Mouse (Mus musculus) naive thymus-derived CD4-positive, alpha-beta T cell, adult 2 months (primary cell): ENCODE measurements at regions not wholly inside any gene's neighbourhood (a gene's known extent, or its start where the extent isn't known, plus 50 kb on each side); places are given as distances from the start of the nearest gene placed in this dataset.
"Not testable (repeated sequence)": the region's sequence is repeated elsewhere in the genome, so short reads cannot be mapped to it uniquely, and the experiment has no call there.

Experiments used
- DNase-seq: peaks from one replicate; pipeline ENCODE4 v3.0.0-alpha.2; 2011; ENCODE audit warnings: low read depth

DNA sequence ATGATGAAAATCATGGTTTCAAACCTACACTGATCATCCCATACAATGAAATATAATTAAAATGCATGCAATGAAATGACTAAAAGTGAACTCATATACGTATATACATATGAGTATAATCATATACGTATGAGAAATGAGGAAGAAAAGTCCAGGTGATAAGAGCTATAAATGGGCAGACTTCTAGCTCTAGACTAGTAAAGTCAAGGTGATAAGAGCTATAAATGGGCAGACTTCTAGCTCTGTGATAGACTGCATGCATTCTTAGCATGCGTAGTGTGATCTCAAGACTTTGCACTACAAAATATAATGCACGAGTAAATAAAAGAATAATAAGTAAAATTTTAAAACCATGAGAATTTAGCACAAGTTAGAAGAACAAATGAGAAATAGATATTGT, 606.2 kb upstream of the Gpc5 start:
- no peak for DNase-seq

DNA sequence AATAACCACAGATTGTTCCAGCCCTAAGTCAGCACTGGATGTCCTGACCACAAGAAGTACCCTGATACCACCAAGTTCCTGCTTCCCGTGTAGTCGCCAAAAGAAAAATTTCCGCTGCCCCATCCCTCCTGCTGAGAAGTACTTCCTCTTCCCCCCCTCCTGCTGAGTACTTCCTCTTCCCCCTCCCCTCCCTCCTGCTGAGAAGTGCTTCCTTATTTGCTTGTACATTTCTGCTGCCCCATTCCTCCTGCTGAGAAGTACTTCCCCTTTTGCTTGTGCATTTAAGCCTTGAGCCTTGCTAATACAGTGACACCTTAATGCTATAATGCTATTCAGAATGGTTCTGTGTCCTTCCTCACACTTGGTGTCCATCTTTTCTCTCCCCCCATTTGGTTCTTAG, 598.6 kb upstream of the Gpc5 start:
- not testable (repeated sequence) for DNase-seq

DNA sequence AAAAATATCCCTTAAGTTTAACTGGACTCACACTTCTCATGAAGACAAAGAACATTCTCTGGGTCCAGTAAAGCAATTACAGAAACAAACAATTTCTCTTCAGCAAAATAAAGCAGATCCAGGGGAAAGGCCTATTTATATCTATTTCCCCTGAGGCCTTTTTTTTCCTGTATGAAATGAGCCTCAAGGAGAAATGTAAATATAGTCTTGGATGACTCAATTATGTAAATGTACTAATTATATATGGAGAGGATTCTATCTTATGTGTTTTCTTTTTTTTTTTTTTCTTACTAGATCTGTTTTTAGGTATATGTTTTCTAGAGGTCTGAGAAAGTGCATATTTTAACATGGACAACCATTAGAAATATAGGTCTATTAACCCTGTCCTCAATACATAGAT, 587.0 kb upstream of the Gpc5 start:
- no peak for DNase-seq

DNA sequence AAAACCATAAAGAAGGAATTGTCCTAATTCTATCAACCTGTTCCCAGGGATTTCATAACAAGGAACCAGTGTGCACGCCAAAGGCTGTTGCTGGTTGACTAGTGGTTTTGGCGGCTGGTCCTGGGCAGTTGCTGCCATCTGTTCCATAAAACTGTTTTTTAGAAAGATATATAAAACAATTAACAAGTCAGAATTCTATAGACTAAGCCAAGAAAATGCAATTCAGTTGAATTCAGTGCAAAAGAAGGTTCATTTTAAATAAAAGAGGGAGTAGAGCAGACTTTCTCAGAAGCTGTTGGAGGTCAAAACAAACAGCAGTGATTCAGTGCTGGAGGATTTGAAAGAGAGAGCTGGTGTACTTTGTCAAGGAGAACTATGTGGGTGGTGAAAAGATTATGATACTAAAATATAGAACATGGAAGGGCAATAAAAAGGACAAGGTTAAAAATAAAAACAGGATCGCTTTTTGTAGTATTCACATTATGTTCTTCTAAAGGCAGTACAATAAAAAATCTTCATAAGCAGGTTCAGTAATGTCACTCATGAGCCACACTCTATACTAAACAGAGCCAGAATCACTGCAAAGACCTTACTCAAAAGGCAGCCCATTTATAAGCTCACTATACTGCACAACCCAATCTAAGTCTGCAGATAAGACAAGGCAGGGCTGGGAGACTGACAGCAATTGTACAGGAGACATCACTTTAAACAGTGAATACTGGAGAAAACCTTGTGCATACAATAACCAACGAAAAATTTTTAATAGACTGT, 543.9 kb upstream of the Gpc5 start:
- DNase-seq, result no peak

DNA sequence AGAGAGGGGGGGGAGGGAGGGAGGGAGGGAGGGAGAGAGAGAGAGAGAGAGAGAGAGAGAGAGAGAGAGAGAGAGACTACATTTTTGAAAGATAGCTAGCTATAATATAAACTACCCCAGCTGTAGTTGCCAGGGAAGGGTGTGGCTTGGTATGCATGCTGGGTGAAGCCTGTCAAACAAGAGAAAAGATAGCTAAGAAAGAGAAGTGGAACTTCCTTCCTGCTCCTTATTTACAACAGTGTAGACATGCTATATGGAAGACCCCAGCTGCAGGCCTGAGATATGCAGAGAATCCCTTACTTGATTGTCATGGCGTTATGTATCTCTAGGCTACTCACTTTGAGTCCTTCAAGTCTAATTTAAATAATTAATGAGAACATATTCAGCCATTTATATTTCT, 542.9 kb upstream of the Gpc5 start:
- DNase-seq, result no peak

DNA sequence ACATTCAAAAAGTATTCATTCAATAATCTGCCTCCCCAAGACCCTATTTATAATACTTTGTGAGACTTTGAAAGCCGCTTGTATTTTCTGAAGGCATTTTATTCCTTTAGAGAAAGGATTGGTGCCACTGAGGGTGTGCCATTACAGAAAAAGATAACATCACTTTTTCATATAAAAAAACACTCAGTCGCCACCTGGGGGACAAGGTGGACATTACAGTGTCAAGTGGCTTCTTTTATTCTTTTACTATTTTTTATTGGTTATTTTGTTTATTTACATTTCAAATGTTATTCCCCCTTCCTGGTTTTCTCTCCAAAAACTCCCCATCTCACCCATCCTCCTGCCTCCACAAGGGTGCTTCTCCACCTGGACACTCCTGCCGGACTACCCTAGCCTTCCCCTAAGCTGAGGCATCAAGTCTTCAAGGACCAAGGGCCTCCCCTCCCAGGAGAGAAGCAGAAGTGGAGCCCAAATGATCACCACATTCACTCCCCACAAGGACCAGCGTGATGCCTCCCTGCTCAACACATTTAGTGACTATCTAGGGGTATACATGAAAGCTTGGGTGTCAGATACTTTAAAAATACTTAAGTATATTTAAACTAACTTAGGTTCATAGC, 525.5 kb upstream of the Gpc5 start:
- no peak for DNase-seq

DNA sequence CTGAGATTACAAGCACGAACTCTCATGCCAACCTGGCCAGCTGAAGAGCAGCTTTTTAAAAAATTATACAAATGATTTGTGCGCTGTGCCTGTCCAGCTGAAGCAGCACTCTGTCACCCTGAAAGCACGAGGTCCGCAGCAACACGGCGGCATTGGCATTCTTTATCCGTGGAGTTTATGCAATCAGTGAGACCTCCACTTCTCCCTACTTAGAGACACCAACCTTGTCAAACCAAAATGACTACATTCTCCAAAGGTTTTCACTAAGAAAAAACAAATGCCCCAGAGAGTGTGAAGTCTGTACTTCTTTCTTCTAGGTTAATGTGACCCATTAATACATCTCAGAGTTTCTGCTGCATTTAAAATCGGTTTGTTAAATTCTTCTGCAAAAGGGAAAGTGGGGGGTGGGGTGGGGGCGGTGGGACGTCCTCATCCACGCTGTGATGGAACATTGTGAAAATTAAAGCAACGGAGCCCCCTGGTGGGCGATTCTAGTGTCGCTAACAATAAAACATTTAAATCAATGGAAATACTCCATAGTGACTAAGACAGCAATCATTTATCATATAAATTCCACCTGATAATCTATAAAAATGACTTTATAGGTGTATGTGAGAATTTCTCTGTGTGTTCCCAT, 524.2 kb upstream of the Gpc5 start:
- DNase-seq, result no peak

DNA sequence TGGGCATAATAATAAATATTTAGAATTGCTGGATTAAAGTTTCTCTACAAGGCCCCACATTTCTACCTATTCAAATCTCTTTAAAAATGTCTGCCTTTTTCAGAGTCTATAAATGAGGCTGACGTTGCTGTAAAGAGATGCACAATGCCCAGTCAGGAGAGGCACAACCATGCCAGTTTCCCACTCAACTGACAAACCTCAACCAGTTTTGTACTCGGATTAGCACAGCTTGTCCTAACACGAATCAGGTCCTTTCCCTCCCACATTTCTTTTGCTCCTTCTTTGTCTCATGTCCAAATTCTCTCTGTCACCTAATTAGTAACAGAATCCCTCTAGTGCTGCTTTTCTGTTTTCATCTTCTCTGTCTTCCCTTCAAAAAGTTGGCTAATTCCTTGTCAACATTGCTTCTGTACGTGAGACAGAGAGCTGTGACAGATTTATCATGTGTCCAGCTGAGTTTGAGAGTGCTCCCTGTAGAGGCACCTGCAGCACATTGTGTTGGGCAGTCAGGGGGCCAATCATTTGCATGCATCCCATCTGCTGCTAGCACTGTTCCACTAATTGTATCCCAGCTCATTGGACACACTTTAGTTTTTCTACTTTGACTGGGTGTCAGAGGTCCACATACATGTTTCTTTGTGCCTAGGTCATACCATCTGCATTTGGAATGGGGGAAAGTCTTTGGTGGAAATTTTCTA, 504.5 kb upstream of the Gpc5 start:
- DNase-seq, result no peak

DNA sequence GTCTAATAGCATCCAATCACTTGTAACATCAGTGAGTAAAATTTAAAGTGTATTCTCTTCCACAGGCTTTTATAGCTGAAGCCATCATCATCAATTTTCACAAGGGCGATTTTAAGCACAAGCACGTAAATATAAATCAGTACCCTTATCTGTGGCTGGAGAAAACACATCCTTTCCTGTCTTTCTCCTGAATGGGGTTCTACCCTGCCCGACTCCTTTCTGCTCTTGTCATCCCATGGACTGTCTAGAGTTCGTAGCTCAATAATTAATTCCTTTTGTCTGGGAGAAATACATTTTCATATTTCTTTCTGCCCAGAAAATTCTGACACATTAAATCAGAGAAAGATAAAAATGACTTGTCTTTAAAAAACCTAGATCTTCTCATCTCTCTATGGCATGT, 482.7 kb upstream of the Gpc5 start:
- DNase-seq, result no peak

DNA sequence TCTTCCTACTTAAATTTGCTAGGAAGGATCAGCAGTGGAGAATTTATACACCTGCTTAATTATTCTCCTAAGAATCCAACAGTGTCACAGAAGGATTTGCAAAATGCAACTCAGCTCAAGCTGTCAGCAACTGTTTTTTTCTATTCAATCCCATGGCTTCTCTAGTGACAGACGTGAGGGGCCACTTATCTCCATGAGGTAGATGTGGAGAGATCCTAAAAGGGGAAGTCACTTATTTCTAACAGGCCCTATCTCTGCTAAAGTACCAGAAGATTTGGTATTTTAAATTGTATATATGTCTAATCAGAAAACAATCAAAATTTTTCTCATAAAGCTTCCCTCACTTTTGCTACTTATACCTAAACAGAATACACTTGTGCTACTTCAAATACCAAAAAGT, 479.6 kb upstream of the Gpc5 start:
- no peak for DNase-seq

DNA sequence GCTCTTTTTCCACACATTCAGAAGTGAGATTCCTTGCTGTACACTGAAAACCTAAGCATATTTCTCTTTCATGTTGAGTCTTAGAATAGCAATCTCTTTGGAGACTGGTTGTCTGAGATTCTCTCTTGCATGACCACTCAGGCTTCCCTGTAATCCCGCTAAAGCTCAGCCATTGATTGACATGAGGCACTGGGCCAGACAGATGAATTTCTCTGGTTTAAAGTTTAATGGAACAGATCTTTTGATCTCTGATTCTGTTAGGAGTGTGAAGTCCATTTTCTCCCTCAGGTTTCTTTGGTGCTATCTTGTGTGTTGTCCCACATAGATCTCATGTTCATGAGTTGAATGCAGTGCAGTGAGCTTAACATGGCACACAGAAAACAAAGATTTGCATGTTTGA, 435.4 kb upstream of the Gpc5 start:
- no peak for DNase-seq

DNA sequence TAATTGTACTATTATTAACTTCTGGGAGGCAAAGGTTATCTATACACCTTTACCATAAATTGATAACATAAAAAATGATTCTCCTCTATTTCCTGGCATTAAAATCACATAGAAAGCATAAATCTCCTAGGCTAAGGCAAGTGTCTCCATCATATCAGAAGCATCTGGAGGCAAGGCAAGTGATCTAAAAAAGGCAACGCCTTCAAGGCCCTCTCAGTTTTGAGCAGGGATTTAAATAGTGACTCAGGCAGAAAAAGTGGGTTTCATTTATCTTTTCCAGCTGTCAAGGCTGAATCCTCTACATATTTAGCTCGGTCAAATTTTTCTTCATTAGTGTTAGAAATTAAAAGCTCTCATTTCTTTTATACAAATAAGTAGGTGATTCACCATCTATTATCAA, 430.0 kb upstream of the Gpc5 start:
- no peak for DNase-seq

DNA sequence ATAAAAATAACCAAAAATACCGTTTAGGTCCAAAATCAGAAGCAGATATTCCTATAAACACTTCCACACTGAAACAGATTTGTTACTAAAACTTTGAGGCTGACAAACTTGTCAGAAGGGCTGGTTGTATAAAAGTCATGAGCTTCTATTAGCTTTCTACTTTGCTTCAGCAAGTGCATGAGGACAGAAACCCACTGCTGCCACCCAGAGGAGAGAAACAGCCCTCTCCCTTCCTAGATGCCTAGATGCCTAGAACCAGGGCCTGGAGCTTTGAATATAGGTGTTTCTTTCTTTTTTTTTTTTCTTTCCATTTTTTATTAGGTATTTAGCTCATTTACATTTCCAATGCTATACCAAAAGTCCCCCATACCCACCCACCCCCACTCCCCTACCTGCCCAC, 406.9 kb upstream of the Gpc5 start:
- DNase-seq, result no peak

DNA sequence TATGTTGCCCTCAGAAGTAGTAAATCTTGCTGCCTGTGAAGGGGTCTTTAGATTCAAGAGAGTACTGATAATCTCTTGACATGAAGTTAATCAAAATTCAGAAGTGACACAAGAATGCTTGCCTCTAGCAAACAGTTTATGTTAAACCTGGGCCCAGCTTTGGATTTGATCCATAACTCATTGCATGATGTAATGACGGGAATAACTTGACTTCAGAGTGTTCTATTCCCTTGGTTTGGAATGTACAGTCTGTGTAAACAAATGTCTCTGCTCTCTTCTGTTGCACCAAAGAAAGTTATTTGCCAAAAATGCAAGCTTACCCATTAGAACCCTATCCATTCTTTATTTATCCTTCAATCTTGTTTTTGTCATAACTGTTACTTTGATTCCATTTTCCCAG, 397.1 kb upstream of the Gpc5 start:
- DNase-seq, result no peak

DNA sequence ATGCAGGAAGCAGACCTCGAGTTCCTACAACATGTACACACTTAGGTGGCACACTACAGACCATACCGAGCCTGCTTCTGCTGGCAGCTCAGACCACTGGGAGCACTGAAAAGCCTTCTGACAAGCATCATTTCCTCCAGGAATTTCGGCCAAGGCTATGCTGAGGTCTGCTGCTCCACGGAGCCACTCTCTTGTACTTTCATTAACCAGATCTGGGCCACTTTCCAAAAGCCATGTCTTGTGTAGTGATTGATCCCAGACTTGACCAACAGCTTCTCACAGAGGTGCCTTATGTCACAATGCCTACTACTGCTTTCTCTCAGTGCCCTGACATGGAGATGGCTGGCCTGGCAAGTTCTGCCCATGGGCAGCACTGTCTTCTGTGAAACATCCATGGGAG, 394.5 kb upstream of the Gpc5 start:
- no peak for DNase-seq

DNA sequence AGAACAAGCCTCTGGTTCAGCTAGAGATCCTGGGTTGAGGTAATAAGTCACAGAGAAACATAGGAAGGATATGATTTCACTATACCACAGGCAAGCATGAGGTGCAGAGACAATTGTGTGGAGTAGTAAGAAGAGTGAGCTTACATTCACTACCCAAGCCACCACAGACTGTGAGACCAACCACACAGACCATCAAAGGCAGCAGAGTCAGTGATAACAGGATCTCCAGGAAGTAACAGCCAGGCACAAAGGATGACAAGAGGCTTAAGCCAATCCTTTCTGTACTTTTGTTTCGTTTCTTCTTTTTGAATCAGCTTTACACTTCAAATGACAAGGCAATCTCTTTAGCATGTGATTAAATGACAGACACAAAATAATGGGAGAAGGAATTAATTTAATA, 368.9 kb upstream of the Gpc5 start:
- no peak for DNase-seq

DNA sequence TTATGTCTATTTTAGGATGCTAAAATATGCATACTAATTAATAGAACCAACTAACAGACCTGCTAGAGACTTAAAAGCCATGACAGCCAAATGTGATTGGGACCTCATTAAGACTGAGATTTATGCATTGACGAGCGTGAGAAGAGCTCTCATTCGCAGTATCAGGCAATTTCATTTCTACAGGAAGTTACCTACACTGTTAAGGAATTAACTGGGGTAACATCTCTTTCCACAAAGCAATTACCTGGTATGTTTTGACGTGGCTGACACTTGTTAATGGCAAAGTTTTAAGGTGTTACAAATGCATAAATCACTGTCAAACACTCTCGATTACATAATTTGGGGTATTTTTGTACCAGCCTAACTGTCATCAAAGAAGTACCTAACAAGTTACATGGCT, 324.7 kb upstream of the Gpc5 start:
- DNase-seq, result no peak

DNA sequence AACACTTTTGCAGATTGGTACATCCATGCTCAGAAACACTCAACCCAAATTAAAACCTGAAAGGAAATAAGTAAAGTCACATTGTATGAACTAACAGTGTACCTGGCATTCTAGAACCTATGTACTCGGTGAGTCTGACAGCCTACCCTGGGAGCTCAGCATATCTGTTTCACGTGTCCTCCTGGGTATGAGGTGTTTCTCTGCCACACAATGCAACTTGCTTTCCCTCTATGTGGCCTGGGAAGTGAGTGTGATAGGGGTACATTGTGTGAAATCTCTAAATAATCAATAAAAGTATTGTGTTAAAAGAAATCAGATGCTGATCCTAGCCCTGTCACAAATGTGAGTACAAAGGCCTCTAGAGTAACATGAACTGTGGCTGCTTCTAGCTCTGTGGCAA, 315.3 kb upstream of the Gpc5 start:
- no peak for DNase-seq

DNA sequence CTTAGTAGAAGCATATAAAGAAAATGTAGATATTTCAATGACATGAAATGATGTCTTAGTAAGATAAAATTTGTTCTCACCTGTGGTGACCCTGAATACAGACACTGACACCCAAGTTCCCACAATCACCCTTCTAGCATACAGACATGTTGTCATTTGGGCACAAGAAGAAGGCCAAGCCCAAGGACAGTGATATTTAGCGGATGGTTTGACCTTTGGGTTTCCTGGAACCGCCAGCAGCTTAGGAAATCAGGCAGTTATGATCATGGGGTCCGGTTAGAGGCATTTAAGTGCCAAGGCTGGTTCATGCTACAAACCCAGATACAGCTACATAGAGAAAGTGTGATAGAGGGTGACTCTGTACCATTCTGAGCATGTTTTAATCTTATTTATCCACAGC, 310.2 kb upstream of the Gpc5 start:
- DNase-seq, result no peak

DNA sequence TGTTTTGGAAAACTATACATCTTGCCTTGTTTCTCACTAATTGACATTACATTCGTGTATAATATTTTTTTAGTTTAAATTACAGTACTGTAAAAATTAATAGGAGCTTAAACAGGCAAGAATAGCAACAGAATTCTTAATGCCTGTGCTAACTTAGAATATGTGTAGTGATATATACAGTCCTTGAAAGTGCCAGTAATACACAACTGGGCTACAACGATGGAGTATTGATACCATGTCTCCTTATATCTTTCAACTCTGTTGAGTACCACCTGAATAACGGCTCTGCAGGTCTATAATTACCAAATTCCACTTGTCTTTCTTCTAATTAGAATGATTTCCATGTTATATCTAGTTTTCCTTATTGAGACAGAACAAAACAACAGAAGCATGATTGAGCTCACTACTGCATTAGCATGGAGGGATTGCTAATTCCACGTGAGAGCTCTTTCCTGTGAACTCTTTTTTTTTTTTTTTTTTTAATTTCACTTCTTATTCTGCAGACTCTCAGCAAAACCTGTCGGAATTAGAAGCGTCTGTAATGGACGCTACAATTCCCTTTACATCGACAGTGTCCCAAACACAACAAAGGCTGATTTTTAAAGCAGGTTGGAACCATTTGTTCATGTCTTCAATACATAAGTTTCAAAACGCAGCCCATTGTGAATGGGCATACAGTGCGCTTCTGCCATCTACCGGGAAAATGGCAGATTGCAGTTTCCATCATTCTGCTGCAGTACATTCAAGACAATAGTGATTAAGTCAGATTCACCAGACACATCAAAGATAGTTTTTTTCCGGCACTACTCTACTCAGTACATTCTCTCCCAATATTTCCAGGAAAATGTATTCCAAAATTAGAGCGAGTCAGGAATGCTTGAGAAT, 300.8 kb upstream of the Gpc5 start:
- DNase-seq, result peak; percentile 37

DNA sequence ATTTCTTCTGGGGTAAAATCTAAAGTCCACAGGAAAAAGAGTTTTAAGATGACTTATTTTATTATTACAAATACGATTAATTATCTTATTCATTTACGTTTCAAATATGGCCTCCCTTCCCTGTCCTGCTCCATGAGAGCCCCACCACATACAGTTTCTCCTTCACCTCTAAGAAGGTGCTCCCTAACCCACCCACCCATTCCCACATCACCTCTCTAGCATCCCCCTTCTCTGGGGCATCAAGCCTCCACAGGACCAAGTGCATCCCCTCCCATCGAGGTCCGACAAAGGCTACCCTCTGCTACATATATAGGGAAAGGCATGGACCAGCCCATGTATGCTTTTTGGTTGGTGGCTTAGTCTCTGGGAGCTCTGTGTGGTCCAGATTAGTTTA, 300.2 kb upstream of the Gpc5 start:
- no peak for DNase-seq

DNA sequence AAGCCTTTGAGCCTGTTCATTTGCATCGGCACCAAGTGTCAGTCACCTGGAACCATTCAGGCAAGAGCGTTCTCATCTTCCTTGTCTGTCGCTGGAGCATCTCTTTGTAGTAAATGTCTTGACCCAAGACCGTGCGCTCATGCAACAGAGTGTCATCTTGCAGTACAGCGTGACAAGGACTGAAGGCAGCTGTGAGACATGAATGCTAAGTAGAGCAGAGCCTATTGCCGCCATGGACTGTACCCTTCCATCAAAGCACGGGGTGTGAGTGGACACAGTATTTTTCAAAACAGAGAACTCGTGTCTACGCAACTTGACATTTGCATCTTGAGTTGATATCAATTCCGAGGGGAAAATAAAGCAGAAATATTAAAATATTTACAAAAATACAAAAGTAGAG, 287.4 kb upstream of the Gpc5 start:
- DNase-seq, result no peak
